Mouse (Mus musculus) common myeloid progenitor, adult 5-6 weeks (primary cell): ENCODE results near the gene D130052B06Rik. TPM values are rescaled to one million over a fixed set of nuclear protein-coding genes. Genes with fewer than 3 reads are reported as not detected.

Source experiments
- ATAC-seq: replicated peaks from 2 replicates; pipeline ENCODE4 v1.8.0; 2016; ENCODE audit warnings: low read depth, mild to moderate bottlenecking, moderate TSS enrichment, inconsistent platforms; ENCODE audit not compliant: poor library complexity, severe bottlenecking
- total RNA-seq: library from RNA; stranded (forward); fragments of 200-1000, 187-1606 nt; gene quantifications from 2 replicates; pipeline ENCODE4 v1.2.3, GENCODE M21; 2017

Gene D130052B06Rik
- total RNA-seq, 1 experiment from 2014 or later = not detected

GRCm38 (mm10) chr11:33660016-33660913 is 61.2 kb downstream of the D130052B06Rik start:
- ATAC-seq = peak; percentile 87

- no peak for ATAC-seq
Observed at GRCm38 (mm10) chr11:33663599-33663998, 64.5 kb downstream of the D130052B06Rik start.

GRCm38 (mm10) chr11:33668376-33668775 is 69.3 kb downstream of the D130052B06Rik start:
- ATAC-seq = no peak

DNA sequence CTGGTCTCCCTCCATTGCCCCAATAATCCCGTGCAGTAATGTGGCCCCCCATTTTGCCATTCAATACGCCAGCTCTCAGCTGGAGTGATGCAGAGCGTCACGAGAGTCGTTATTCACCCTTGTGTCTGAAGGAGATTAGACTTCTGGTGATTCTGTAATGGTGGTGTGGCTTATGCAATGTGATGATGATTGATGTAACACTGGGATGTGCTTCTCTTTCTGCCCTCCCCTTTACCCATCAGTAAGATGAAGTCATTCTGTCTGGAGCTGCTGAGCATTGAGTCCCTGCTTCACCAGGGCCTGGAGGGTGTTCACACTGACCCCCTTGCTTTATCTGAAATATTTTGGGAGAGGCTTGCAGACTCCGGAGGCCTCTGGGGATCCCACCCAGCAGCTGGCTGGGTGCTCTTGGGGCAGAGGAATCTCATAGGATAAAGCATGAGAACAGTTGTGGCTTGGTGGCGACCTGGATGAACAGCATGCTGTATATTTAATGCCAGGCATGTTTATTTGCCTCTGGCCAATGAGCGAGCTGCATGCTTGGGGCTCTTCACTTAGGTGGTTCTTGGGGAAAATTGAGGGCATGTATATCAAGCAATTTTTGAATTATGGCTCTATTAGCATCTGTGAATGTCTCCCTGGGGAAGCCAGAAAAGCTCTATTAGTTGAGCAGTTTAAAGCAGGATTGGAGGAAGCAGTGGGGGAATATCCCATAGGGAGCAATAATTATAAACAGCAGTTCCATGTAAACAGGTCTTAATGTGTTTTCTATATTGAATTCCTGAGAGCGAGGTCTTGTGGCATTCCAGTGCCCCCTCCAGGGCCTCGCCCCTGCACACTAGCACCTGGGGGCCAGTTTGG is 71.2 kb downstream of the D130052B06Rik start:
- ATAC-seq = no peak

Other genes starting within 250 kb of the D130052B06Rik start
- 4.8 and 7.0 TPM in 2 replicates for gene Ranbp17, start 85.6 kb upstream of the D130052B06Rik start, total RNA-seq
- not detected in 2 replicates for gene Gabrp, start 20.3 kb upstream of the D130052B06Rik start, total RNA-seq